ENCODE assay signal across 9 mouse cellular contexts in the genomic region with DNA sequence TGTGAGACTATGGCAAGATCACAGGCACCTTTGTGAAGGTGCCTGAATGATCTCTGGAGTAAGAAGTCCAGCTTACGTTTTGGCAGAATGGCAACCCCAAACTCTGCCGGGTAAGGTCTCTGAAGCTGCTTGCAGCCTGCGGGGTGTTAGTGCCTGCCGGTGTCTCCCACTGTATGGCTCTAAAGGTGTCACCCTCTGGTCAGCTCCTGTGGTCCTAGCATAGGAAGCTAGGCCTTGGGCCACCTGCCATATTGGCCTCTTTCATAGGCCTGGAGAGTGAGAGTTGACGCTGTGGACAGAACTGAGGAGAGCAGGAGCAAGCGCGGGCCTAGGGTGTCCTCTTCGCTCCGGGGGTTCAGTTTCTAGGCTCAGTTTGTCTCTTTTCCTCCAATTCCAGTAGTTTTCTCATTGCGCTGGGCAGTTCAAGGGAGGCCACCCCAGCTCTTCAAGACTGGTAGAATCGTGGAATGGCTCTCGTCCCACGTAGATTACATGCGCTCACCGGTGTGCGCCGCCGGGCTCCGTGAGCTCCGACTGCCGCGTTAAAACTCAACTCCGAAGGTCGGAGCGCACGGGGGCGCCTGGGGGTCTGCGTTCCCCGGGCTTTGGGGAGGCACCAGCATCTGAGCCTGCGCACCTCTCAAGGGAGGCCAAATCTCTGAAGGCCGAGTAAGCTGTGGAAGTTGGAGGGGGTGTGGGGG. TPM values are rescaled to one million over a fixed set of nuclear protein-coding genes. Genes with fewer than 3 reads are reported as not detected.
DNase-seq lines count a peak whose midpoint lies in the region; ATAC-seq and TF ChIP-seq lines count a peak whose summit lies in the region.
"Had no signal": no experiment of that assay in that cellular context is flagged by ENCODE, and none has a peak within 500 bp of the region (broad histone marks: within the 10 kb centered on the region; RNA-seq: fewer than 3 reads in every experiment).

No protein-coding gene starts in this region.

- H3K36me3 ChIP-seq in heart, embryonic 10.5 days, result peaks cover 6% of the 10 kb centered on the region; the same call in 1 of the 2 replicates
- peaks cover 8% of the 10 kb centered on the region for H3K36me3 ChIP-seq in forebrain, embryonic 10.5 days (replicated peaks)
- H3K36me3 ChIP-seq in kidney, adult 2 months (ENCODE audit: control insufficient read depth, insufficient read depth, low read length), result peaks cover 6% of the 10 kb centered on the region
- H3K36me3 ChIP-seq in lung, embryonic 15.5 days, result peaks cover 4% of the 10 kb centered on the region; the same call in 1 of the 2 replicates
- no peaks in the 10 kb centered on the region for H3K36me3 ChIP-seq in stomach, embryonic 15.5 days

- peak overlapping the region; percentile 88 for H3K27ac ChIP-seq in heart, embryonic 10.5 days
- peak overlapping the region; percentile 96 for H3K27ac ChIP-seq in forebrain, embryonic 10.5 days
- H3K27ac ChIP-seq in kidney, adult 2 months (ENCODE audit: insufficient read depth, low read depth, low read length), result peak overlapping the region; percentile 99
- peak overlapping the region; percentile 100 for H3K27ac ChIP-seq in lung, embryonic 15.5 days
- H3K27ac ChIP-seq in stomach, embryonic 15.5 days, result peak overlapping the region; percentile 100

- ATAC-seq in lung, embryonic 15.5 days (ENCODE audit: borderline replicate concordance, extremely low read depth, low FRiP score, low TSS enrichment), result no peak
- ATAC-seq in stomach, embryonic 15.5 days (ENCODE audit: insufficient read depth, low FRiP score, low read depth), result no peak

- no peak for TF ChIP-seq POLR2A in kidney, adult 2 months (IDR thresholded peaks at IDR 0.05; ENCODE audit: low read depth, low read length)

- 1% methylated on average over 31 of the region's 31 CpGs for WGBS in heart, embryonic 10.5 days
- under 1% methylated on average over 31 of the region's 31 CpGs for WGBS in forebrain, embryonic 10.5 days
- 17% methylated on average over 31 of the region's 31 CpGs for WGBS in kidney, adult 2 months
- WGBS in lung, embryonic 15.5 days, result 3% methylated on average over 31 of the region's 31 CpGs
- WGBS in stomach, embryonic 15.5 days, result 15% methylated on average over 31 of the region's 31 CpGs

- H3K4me2 ChIP-seq in lung, embryonic 15.5 days, result peak overlapping the region; percentile 90
- peak overlapping the region; percentile 83 for H3K4me2 ChIP-seq in stomach, embryonic 15.5 days

- DNase-seq in heart, embryonic 10.5 days (ENCODE audit: low spot score), result no peak
- DNase-seq in heart, adult 9 months (ENCODE audit: low spot score in 2 of 2), result no peak
- peak; percentile 57 for DNase-seq in forebrain, embryonic 10.5 days (ENCODE audit: extremely low spot score, low spot score)
- peak; percentile 68 for DNase-seq in kidney, adult 2 months
- DNase-seq in left cerebral cortex, adult 9 months (ENCODE audit: low spot score in 2 of 2), result no peak
- DNase-seq in layer of hippocampus, adult 11-12 months (ENCODE audit: low spot score), result no peak

- H3K27me3 ChIP-seq in heart, embryonic 10.5 days (ENCODE audit: insufficient read depth, poor library complexity, severe bottlenecking), result peaks cover 62% of the 10 kb centered on the region
- H3K27me3 ChIP-seq in forebrain, embryonic 10.5 days (ENCODE audit: poor library complexity, severe bottlenecking), result peaks cover 97% of the 10 kb centered on the region
- no peaks in the 10 kb centered on the region for H3K27me3 ChIP-seq in kidney, adult 2 months (replicated peaks; ENCODE audit: control insufficient read depth, insufficient read depth, low read length)
- no peaks in the 10 kb centered on the region for H3K27me3 ChIP-seq in lung, embryonic 15.5 days
- no peaks in the 10 kb centered on the region for H3K27me3 ChIP-seq in stomach, embryonic 15.5 days (replicated peaks)

- H3K9ac ChIP-seq in lung, embryonic 15.5 days, result peak overlapping the region; percentile 62
- H3K9ac ChIP-seq in stomach, embryonic 15.5 days, result peak overlapping the region; percentile 66

- no peak for TF ChIP-seq CTCF in kidney, adult 2 months (conservative IDR thresholded peaks at IDR 0.05; ENCODE audit: insufficient read depth, insufficient read length, low read depth, low read length)

- peaks cover 53% of the 10 kb centered on the region for H3K4me1 ChIP-seq in heart, embryonic 10.5 days
- H3K4me1 ChIP-seq in forebrain, embryonic 10.5 days, result peaks cover 85% of the 10 kb centered on the region
- H3K4me1 ChIP-seq in kidney, adult 2 months (ENCODE audit: control insufficient read depth, insufficient read depth, low read length), result peaks cover 3% of the 10 kb centered on the region; the same call in 1 of the 2 replicates
- H3K4me1 ChIP-seq in lung, embryonic 15.5 days, result peaks cover 37% of the 10 kb centered on the region
- H3K4me1 ChIP-seq in stomach, embryonic 15.5 days, result peaks cover 20% of the 10 kb centered on the region

- peak overlapping the region; percentile 77 for H3K4me3 ChIP-seq in heart, embryonic 10.5 days
- peak overlapping the region; percentile 88 for H3K4me3 ChIP-seq in forebrain, embryonic 10.5 days
- peak overlapping the region; percentile 73 for H3K4me3 ChIP-seq in kidney, adult 2 months (ENCODE audit: insufficient read depth, low read depth, low read length)
- H3K4me3 ChIP-seq in lung, embryonic 15.5 days, result peak overlapping the region; percentile 96
- peak overlapping the region; percentile 91 for H3K4me3 ChIP-seq in stomach, embryonic 15.5 days (replicated peaks)
- H3K4me3 ChIP-seq: erythroblast, embryonic 14.5 days had no signal

- H3K9me3 ChIP-seq in heart, embryonic 10.5 days, result no peaks in the 10 kb centered on the region
- no peaks in the 10 kb centered on the region for H3K9me3 ChIP-seq in forebrain, embryonic 10.5 days
- no peaks in the 10 kb centered on the region for H3K9me3 ChIP-seq in lung, embryonic 15.5 days
- no peaks in the 10 kb centered on the region for H3K9me3 ChIP-seq in stomach, embryonic 15.5 days

RNA-seq across cellular contexts. Expression of gene Zfp503, which starts 1.1 kb away (rescaled TPM):
- polyA plus RNA-seq in heart, embryonic 10.5 days (2016; fragmentation: Nextera tagmentation; extraction: Ambion mirVana), result 3.2 and 13.4 TPM in 2 replicates
- 7.6 and 8.6 TPM in 2 replicates for polyA plus RNA-seq in forebrain, embryonic 10.5 days (2016; fragmentation: Nextera tagmentation; extraction: Ambion mirVana)
- polyA plus RNA-seq in kidney, adult 2 months (2012; rRNA removed), result 56.9 and 85.8 TPM in 2 replicates
- polyA plus RNA-seq in lung, embryonic 15.5 days (2015; fragmentation: Nextera tagmentation; extraction: Ambion mirVana), result 26.8 and 28.2 TPM in 2 replicates
- 21.4 and 21.7 TPM in 2 replicates for polyA plus RNA-seq in stomach, embryonic 15.5 days (2015; fragmentation: Nextera tagmentation; extraction: Ambion mirVana)

RNA-seq across cellular contexts. Expression of gene Lrmda, which starts 29.0 kb away (rescaled TPM):
- polyA plus RNA-seq in heart, embryonic 10.5 days (2016; fragmentation: Nextera tagmentation; extraction: Ambion mirVana), result 0.60 and 1.1 TPM in 2 replicates
- 0.20 and 0.41 TPM in 2 replicates for polyA plus RNA-seq in forebrain, embryonic 10.5 days (2016; fragmentation: Nextera tagmentation; extraction: Ambion mirVana)
- 3.3 TPM in 2 replicates for polyA plus RNA-seq in kidney, adult 2 months (2012; rRNA removed)
- 0.39 and 0.62 TPM in 2 replicates for polyA plus RNA-seq in lung, embryonic 15.5 days (2015; fragmentation: Nextera tagmentation; extraction: Ambion mirVana)
- 0.35 and 0.57 TPM in 2 replicates for polyA plus RNA-seq in stomach, embryonic 15.5 days (2015; fragmentation: Nextera tagmentation; extraction: Ambion mirVana)
- polyA plus RNA-seq: erythroblast, embryonic 14.5 days had no signal

Comparison
In these comparisons a context has a peak if more than half of its experiments do, and no peak if none do; other contexts are left out.
1. DNase-seq: peak in forebrain, embryonic 10.5 days (single experiment) and kidney, adult 2 months (single experiment); none in heart, embryonic 10.5 days (single experiment), heart, adult 9 months (0 of 2), left cerebral cortex, adult 9 months (0 of 2) and layer of hippocampus, adult 11-12 months (single experiment).
2. Peak in every context shown above with its lines, with median percentiles within 50 percentile points of each other: H3K27ac ChIP-seq and H3K4me3 ChIP-seq.